Mouse (Mus musculus): ENCODE data around the gene Edem2. TPM values are rescaled to one million over a fixed set of nuclear protein-coding genes. Genes with fewer than 3 reads are reported as not detected.
"Not testable (repeated sequence)": the region's sequence is repeated elsewhere in the genome, so short reads cannot be mapped to it uniquely, and the experiment has no call there.

Edem2 gene
- polyA plus RNA-seq, 1 experiment from 2014 or later = 34.4 TPM

DNA sequence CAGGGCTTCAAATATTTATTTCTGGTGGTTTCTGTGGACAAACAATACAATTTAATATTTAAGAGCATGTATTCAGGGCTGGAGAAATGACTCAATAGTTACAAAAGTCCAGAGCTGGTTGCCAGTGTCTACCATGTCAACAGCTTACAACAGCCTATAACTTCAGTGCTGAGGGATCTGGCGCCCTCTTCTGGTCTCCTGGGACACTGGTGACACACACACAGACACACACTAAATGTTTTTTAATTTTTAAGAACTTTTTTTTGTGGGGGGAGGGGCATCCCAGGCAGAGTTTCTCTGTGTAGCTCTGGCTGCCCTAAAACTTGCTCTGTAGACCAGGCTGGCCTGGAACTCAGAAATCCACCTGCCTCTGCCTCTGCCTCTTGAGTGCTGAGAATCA lies 26.5 kb upstream of the Edem2 start:
- H3K9me3 ChIP-seq = no peaks in the 10 kb centered on the region
- no peak for DNase-seq (ENCODE audit: low spot score)
- no peak overlapping the region for H3K4me3 ChIP-seq
- H3K4me1 ChIP-seq = peaks cover 12% of the 10 kb centered on the region
- H3K27ac ChIP-seq = no peak overlapping the region
- 0% methylated on average over 1 of the region's 1 CpGs for WGBS
- H3K27me3 ChIP-seq (ENCODE audit: insufficient read depth, poor library complexity, severe bottlenecking) = peaks cover 40% of the 10 kb centered on the region; the same call in 1 of the 2 replicates
- no peaks in the 10 kb centered on the region for H3K36me3 ChIP-seq

DNA sequence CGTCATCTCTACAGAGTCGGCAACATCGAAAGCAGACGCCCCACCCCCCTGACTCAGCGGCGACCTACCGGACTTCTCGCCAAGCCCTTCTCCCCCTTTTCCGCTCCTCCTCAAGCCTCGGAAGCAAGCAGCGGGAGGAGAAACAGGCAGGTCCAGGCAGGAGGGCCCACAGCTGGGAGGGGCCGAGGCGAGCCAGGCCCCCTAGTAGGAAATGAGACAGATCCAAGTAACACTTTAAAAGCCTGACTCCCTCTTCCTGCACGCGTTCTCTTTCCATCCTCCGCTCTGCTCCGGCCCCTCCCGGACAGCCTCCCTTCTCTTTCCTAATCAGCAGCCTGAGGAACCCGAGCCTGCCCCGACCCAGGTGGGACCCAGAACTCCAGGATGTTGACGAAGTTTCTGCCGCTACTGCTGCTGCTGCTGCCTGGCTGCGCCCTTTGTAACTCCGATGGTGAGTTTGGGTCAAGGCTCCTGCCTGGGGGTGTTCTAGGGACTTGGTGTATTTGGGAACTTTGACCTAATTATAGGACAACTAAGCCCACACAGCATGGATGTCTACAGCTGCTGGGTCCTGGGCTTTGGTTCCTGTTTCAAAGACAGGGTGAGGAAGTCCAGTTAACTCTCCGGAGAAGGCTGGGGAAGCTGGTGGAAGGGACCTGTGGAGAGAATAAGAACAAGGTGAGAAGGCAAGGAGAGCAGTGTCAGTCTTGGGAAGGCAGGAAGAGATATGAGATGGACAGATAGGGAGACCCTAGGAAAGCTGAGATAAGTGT lies 21.9 kb upstream of the Edem2 start, which contains the start of gene Procr:
Procr (plus strand) TSS at position 104 of the 773 bp plus-strand sequence.
- WGBS = 3% methylated on average over 25 of the region's 25 CpGs
- no peaks in the 10 kb centered on the region for H3K36me3 ChIP-seq
- H3K27me3 ChIP-seq (ENCODE audit: insufficient read depth, poor library complexity, severe bottlenecking) = peaks cover 31% of the 10 kb centered on the region; the same call in 1 of the 2 replicates
- no peaks in the 10 kb centered on the region for H3K9me3 ChIP-seq
- H3K4me1 ChIP-seq = peaks cover 10% of the 10 kb centered on the region
- DNase-seq (ENCODE audit: low spot score) = no peak
- H3K27ac ChIP-seq = peak within 1 kb of the TSS; percentile 48
- peak within 1 kb of the TSS; percentile 58 for H3K4me3 ChIP-seq

DNA sequence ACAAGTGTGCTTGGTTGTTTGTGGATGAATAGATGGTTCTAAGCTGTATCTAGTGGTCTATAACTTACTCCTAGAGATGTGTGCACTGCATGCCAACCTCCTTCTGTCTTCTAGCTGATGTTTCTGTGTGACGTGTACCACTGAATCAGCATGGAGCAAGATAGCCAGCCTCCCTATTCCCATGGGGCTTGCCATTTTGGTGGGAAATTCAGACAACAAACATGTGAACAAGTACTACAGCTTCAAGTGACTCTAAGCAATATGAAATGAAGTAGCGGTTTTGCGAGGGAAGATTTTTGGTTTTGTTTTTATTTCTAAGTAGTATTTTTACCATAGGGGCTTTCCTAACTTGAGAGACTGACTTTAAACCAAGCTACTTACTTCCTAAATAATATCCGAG lies 20.1 kb upstream of the Edem2 start:
- Histone ChIP-seq H3K27me3 (ENCODE audit: insufficient read depth, poor library complexity, severe bottlenecking) (peaks cover 26% of the 10 kb centered on the region; the same call in 1 of the 2 replicates), H3K9me3 (no peaks in the 10 kb centered on the region), H3K36me3 (no peaks in the 10 kb centered on the region), H3K4me3 (no peak overlapping the region), H3K27ac (no peak overlapping the region), H3K4me1 (peaks cover 10% of the 10 kb centered on the region)
- no peak for DNase-seq (ENCODE audit: low spot score)
- 84% methylated on average over 4 of the region's 4 CpGs for WGBS

DNA sequence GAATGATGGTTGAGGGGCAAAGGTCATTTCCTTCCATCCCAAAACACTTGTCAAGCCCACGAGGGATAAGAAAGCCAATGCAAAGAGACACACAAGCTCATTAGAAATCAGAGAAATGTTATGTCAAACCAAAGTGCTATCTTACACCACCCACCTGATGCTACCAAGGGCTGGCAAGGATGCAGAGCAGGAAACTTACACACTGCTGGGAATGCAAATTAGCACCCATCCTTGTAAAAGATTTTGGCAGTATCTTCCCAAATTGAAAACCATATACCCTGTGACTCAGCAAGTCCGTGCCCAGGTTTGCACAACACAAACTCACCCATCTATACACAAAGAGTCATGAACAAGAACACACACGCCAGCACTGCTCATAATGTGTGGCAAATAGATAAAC lies 16.2 kb upstream of the Edem2 start:
- Histone ChIP-seq H3K27ac (no peak overlapping the region), H3K9me3 (no peaks in the 10 kb centered on the region), H3K27me3 (ENCODE audit: insufficient read depth, poor library complexity, severe bottlenecking) (no peaks in the 10 kb centered on the region), H3K4me3 (no peak overlapping the region), H3K36me3 (no peaks in the 10 kb centered on the region), H3K4me1 (peaks cover 9% of the 10 kb centered on the region)
- 63% methylated on average over 3 of the region's 3 CpGs for WGBS
- no peak for DNase-seq (ENCODE audit: low spot score)

DNA sequence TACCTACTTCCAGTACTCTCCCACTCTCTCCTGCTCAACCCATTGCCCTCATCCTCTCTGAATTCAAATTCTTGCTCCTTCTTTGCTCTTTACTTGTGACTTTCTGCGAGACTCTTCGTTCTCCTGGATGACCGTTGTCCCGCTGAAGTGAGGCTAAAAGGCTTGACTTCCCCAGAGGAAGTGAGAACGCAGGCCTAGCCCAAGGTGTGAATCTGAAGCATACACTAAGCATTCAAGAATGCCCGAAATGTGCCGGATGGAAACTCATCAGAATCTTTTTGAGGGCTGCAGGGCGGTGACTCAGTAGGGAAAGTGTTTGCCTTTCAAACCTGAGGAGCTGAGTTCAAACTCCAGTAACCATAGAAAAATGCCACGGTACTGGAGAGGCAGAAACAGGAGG lies 14.1 kb upstream of the Edem2 start:
- DNase-seq (ENCODE audit: low spot score) = no peak
- H3K27ac ChIP-seq = peak overlapping the region; percentile 1; the same call in 1 of the 2 replicates
- no peak overlapping the region for H3K4me3 ChIP-seq
- peaks cover 9% of the 10 kb centered on the region for H3K4me1 ChIP-seq
- WGBS = 76% methylated on average over 9 of the region's 9 CpGs
- H3K36me3 ChIP-seq = no peaks in the 10 kb centered on the region
- no peaks in the 10 kb centered on the region for H3K9me3 ChIP-seq
- no peaks in the 10 kb centered on the region for H3K27me3 ChIP-seq (ENCODE audit: insufficient read depth, poor library complexity, severe bottlenecking)

DNA sequence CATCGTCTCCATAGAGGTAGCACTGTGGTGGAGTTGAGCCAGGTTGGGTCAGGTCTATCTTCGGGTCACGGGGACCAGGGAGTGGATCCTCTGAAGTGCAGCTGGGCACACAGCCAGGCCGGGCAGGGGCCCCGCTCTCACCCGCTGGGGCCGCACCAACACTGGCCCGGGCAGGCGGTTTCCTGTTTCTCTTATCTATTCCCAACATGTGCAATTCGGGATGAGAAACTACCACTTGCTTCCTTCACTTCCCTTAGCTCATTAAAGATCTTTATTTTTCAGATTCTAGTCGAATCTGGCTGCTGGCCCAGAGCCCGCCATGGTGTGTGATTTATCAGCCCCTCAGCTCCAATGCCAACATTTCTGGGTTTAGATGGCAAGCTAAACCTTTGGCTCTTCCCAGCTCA lies 13.7 kb upstream of the Edem2 start:
- H3K27ac ChIP-seq = peak overlapping the region; percentile 75
- 62% methylated on average over 12 of the region's 12 CpGs for WGBS
- no peak overlapping the region for H3K4me3 ChIP-seq
- no peaks in the 10 kb centered on the region for H3K36me3 ChIP-seq
- no peaks in the 10 kb centered on the region for H3K9me3 ChIP-seq
- no peak for DNase-seq (ENCODE audit: low spot score)
- peaks cover 9% of the 10 kb centered on the region for H3K4me1 ChIP-seq
- H3K27me3 ChIP-seq (ENCODE audit: insufficient read depth, poor library complexity, severe bottlenecking) = no peaks in the 10 kb centered on the region

DNA sequence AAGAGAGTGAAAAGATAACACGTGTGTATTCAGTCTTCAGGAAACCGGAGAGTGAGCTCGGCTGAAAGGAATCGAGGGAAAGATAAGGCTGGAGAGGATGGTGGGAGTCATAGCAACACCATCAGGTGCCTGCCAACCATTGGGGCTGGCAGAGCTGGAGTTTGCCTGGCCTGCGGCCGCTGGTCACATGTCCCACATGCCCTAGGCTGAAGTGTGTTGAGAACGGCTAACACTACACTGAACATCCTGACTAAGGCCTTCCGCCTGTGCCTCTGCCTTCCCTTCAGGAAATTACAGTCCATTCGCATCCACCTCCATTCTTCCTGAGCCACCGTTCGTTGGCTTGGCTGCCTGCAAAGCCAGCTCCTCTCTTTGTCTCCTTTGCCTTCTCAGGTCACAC lies 12.9 kb upstream of the Edem2 start:
- Histone ChIP-seq H3K27ac (peak overlapping the region; percentile 75), H3K36me3 (no peaks in the 10 kb centered on the region), H3K9me3 (no peaks in the 10 kb centered on the region), H3K27me3 (ENCODE audit: insufficient read depth, poor library complexity, severe bottlenecking) (no peaks in the 10 kb centered on the region), H3K4me3 (no peak overlapping the region), H3K4me1 (peaks cover 9% of the 10 kb centered on the region)
- no peak for DNase-seq (ENCODE audit: low spot score)
- WGBS = 38% methylated on average over 11 of the region's 11 CpGs

DNA sequence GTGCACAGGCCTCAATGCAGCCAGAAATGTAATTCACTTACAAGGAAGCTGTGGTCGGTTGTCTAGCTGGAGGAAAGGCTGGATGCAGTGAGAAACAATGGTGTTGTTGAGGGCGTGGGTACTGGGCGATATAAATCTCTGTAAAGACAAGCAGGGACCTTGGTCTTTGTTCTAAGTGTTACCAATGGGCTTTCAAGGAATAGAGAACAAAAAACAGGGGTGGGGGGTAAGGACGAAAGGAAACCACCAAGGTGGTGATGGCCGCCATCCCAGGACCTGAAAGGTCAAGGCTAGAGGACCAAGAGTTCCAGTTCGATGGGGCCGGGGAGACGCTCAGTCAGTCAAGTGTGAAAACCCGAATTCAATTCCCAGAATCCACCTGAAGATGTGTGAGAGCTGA lies 8.5 kb upstream of the Edem2 start:
- 68% methylated on average over 9 of the region's 9 CpGs for WGBS

DNA sequence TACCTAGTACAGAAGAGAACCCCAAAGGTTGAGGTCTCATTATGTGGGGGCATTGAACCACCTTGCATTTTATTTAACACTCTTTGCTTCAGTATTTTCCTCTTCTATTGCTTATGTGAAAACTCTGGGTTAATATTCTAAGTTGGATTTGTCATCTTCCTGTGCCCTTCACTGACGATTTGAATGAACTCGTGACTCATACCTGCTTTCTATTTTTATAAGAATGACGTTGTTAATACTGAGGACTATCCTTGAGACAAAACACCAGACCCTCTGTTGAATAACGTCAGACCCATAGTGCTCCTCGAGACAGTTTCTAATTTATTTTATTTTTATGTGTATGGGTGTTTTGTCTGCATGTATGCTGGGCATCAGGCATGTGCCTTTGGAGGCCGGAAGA lies 7.7 kb upstream of the Edem2 start:
- WGBS = 70% methylated on average over 6 of the region's 6 CpGs
- DNase-seq (ENCODE audit: low spot score) = no peak

More for the DNA sequence above, 8.5 kb upstream of the Edem2 start:
- no peaks in the 10 kb centered on the region for H3K27me3 ChIP-seq (ENCODE audit: insufficient read depth, poor library complexity, severe bottlenecking)
- no peak for DNase-seq (ENCODE audit: low spot score)
- peaks cover 8% of the 10 kb centered on the region for H3K4me1 ChIP-seq
- H3K9me3 ChIP-seq = no peaks in the 10 kb centered on the region
- no peak overlapping the region for H3K4me3 ChIP-seq
- H3K27ac ChIP-seq = no peak overlapping the region
- no peaks in the 10 kb centered on the region for H3K36me3 ChIP-seq

DNA sequence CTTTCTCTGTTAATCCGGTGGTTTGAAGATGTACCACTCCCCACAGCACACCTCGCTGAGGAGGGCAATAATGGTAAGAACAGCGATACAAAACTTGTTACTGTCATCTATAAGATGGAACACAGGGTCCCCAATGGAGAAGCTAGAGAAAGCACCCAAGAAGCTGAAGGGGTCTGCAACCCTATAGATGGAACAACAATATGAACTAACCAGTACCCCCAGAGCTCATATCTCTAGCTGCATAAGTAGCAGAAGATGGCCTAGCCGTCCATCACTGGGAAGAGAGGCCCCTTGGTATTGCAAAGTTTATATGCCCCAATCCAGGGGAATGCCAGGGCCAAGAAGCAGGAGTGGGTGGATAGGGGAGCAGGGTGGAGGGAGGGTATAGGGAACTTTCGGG lies 6.5 kb upstream of the Edem2 start, which contains the start of gene Gm17581:
Gm17581 (minus strand) TSS at position 101 of the 400 bp plus-strand sequence.
- H3K27me3 ChIP-seq (ENCODE audit: insufficient read depth, poor library complexity, severe bottlenecking); H3K9me3 ChIP-seq; H3K4me1 ChIP-seq; H3K36me3 ChIP-seq; H3K27ac ChIP-seq; H3K4me3 ChIP-seq; DNase-seq (ENCODE audit: low spot score): not testable (repeated sequence)
- WGBS = 82% methylated on average over 5 of the region's 5 CpGs

More for the DNA sequence above, 7.7 kb upstream of the Edem2 start:
- Histone ChIP-seq H3K4me3 (no peak overlapping the region), H3K4me1 (no peaks in the 10 kb centered on the region; the same call in 1 of the 2 replicates), H3K9me3 (no peaks in the 10 kb centered on the region), H3K27ac (no peak overlapping the region), H3K27me3 (ENCODE audit: insufficient read depth, poor library complexity, severe bottlenecking) (no peaks in the 10 kb centered on the region), H3K36me3 (no peaks in the 10 kb centered on the region)

DNA sequence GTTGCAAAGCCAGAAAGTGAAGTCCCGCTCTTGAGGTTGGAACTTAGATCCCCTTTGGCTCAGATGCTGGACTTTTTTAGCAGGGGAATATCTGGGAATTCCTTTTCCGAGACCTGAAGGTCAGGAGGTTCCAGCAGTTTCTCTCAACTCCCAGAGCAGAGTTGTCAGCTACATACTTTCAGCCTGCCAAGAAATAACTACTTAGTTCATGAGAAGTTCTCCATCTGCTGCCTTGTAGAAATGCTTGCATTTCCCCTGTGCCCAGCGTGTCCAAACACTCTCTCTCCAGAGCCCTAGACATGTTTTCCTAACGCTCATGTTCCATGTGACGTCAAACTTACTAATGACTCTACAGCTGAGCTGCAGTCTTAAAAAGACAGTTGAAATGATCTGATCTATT lies 5.8 kb upstream of the Edem2 start:
- Histone ChIP-seq H3K4me3 (no peak overlapping the region), H3K4me1 (no peaks in the 10 kb centered on the region; the same call in 1 of the 2 replicates), H3K9me3 (no peaks in the 10 kb centered on the region), H3K27me3 (ENCODE audit: insufficient read depth, poor library complexity, severe bottlenecking) (no peaks in the 10 kb centered on the region), H3K36me3 (no peaks in the 10 kb centered on the region), H3K27ac (no peak overlapping the region)
- no peak for DNase-seq (ENCODE audit: low spot score)
- 79% methylated on average over 5 of the region's 5 CpGs for WGBS

DNA sequence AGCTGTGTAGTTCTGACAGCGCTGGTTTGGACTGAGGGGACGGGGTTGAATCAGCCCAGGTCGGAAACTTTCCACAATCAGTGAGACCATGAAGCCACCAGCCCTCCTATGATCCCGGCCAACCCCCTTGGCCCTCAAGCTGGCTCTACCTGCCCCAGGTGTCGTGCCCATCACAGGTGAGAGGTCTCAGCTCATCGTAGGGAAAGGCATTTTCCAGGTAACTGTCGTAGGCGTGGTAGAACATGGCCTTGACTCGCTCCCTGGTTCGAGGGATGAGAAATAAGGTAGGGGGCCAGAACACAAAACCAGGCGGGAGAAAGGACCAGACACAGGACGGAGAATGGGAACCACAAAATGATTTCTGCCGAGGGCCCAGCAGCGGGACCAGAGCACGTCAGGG lies 533 bp downstream of the Edem2 start:
- Histone ChIP-seq H3K4me1 (peaks cover 9% of the 10 kb centered on the region), H3K4me3 (peak overlapping the region; percentile 90), H3K27me3 (ENCODE audit: insufficient read depth, poor library complexity, severe bottlenecking) (no peaks in the 10 kb centered on the region), H3K36me3 (no peaks in the 10 kb centered on the region), H3K9me3 (no peaks in the 10 kb centered on the region), H3K27ac (peak overlapping the region; percentile 83)
- no peak for DNase-seq (ENCODE audit: low spot score)
- WGBS = 6% methylated on average over 15 of the region's 15 CpGs

DNA sequence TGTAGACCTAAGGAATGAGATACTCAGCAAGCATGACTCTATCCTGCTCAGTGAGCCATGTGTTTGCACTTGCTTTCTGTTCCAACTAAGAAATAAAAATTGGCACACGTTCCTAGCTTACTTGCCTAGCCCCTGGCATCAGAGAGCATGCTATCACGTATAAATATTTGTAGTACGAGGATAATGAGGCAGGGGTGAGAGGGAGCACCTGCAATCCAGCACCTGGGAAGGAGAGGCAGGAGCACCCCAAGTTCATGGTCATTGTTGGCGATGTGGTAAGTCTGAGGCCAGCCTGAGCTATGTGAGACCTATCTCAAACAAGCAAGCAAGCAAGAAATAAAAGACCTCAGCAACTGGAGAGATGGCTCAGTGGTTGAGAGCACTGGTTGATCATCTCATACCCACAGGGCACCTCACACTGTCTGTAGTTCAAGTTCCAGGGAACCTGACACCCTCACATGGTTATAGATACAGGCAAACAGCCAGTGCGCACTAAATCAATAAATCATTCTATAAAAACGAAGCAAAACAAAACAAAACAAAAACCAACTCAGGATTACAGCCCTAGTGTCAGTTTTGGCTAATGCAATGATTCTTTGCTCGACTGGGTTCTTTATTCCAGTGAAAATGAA lies 1.4 kb downstream of the Edem2 start:
- 80% methylated on average over 7 of the region's 7 CpGs for WGBS

More for the DNA sequence above, 1.4 kb downstream of the Edem2 start:
- Histone ChIP-seq H3K36me3 (no peaks in the 10 kb centered on the region), H3K9me3 (no peaks in the 10 kb centered on the region), H3K27me3 (ENCODE audit: insufficient read depth, poor library complexity, severe bottlenecking) (no peaks in the 10 kb centered on the region), H3K27ac (no peak overlapping the region), H3K4me3 (peak overlapping the region; percentile 90; the same call in 1 of the 2 replicates), H3K4me1 (peaks cover 9% of the 10 kb centered on the region)
- DNase-seq (ENCODE audit: low spot score) = no peak
